Mouse (Mus musculus) liver, embryonic 16.5 days (tissue): ENCODE data around the gene Prr23a2. TPM values are rescaled to one million over a fixed set of nuclear protein-coding genes. Genes with fewer than 3 reads are reported as not detected.
"Not testable (repeated sequence)": the region's sequence is repeated elsewhere in the genome, so short reads cannot be mapped to it uniquely, and the experiment has no call there.

Source experiments
- ATAC-seq: fragments of 200-750 bp; cut with Nextera tagmentation; 2 replicates; pipeline ENCODE4 v1.8.0; 2017; ENCODE audit warnings: low read depth, mild to moderate bottlenecking, moderate number of reproducible peaks, moderate library complexity
- H3K27ac ChIP-seq: fragments of 300-500 bp; sonication (generic); 2 replicates; pipeline ENCODE4 v1.5.1; 2014; ENCODE audit warnings: mild to moderate bottlenecking, low read length
- H3K27me3 ChIP-seq: fragments of 300-500 bp; sonication (generic); 2 replicates; pipeline ENCODE4 v1.6.1; 2014; ENCODE audit warnings: low read depth, low read length, mixed read lengths; ENCODE audit not compliant: control insufficient read depth, insufficient read depth
- H3K36me3 ChIP-seq: fragments of 300-500 bp; sonication (generic); 2 replicates; pipeline ENCODE4 v1.6.1; 2014; ENCODE audit warnings: mild to moderate bottlenecking; ENCODE audit not compliant: control insufficient read depth, insufficient read depth
- H3K4me1 ChIP-seq: fragments of 300-500 bp; sonication (generic); 2 replicates; pipeline ENCODE4 v1.6.1; 2014; ENCODE audit warnings: low read depth, low read length, mixed read lengths; ENCODE audit not compliant: control insufficient read depth
- H3K4me2 ChIP-seq: fragments of 300-500 bp; sonication (generic); 2 replicates; pipeline ENCODE4 v1.6.1; 2014; ENCODE audit warnings: low read depth, low read length, mixed read lengths
- H3K4me3 ChIP-seq: fragments of 300-500 bp; sonication (generic); 2 replicates; pipeline ENCODE4 v1.5.1; 2014; ENCODE audit warnings: low read depth, mild to moderate bottlenecking, low read length
- H3K9ac ChIP-seq: fragments of 300-500 bp; sonication (generic); 2 replicates; pipeline ENCODE4 v1.6.1; 2014; ENCODE audit warnings: low read depth, low read length
- H3K9me3 ChIP-seq: fragments of 300-500 bp; sonication (generic); replicated peaks from 2 replicates; pipeline ENCODE4 v1.6.1; 2016; ENCODE audit warnings: low read length; ENCODE audit not compliant: control insufficient read depth
- WGBS: fragments of 180-500 bp; shearing (Covaris S2); extraction: QIAGEN DNeasy Blood & Tissue Kit; methylation state at CpG from one replicate; pipeline ENCODE4 v1.1.7; 2014; ENCODE audit not compliant: insufficient replicate concordance; 5-methylcytosine and 5-hydroxymethylcytosine counted together
- polyA plus RNA-seq: library from polyadenylated mRNA; unstranded; fragments of >200 nt; fragmentation: Nextera tagmentation; extraction: Ambion mirVana; gene quantifications from 2 replicates; pipeline ENCODE4 v1.2.1, GENCODE M21; 2015

Gene Prr23a2
- not detected in 2 replicates for polyA plus RNA-seq

DNA sequence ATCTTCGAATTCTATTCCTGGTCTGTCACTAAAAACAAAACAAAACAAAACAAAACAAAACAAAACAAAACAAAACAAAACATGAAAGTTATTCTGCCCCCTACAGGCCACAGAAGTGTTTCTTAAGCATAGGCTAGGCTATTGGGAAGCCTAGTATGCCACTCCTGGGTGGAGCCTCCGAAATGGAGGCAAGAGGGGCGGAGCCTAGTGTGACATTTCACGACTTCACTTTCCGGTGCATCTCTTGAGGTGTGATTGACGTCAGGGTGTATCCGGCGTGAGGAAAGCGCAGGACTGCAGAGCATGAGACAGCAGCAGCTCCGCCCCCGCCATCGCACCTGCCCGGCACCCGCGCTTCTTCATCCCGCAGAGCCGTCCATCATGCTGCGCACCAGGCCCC lies at the start of gene Prr23a2:
Gene Prr23a2 (plus strand): TSS at position 285 of the 400 bp plus-strand sequence.
- H3K4me1 ChIP-seq: no peaks in the 10 kb centered on the region
- whole genome bisulfite sequencing: 68% methylated on average over 18 of the region's 18 CpGs
- no peak within 1 kb of the TSS for H3K4me2 ChIP-seq
- H3K27me3 ChIP-seq: no peaks in the 10 kb centered on the region
- H3K4me3 ChIP-seq: no peak within 1 kb of the TSS
- ATAC-seq: no peak
- H3K9ac ChIP-seq: no peak within 1 kb of the TSS
- no peaks in the 10 kb centered on the region for H3K36me3 ChIP-seq
- no peak within 1 kb of the TSS for H3K27ac ChIP-seq
- no peaks in the 10 kb centered on the region; the same call in 1 of the 2 replicates for H3K9me3 ChIP-seq

DNA sequence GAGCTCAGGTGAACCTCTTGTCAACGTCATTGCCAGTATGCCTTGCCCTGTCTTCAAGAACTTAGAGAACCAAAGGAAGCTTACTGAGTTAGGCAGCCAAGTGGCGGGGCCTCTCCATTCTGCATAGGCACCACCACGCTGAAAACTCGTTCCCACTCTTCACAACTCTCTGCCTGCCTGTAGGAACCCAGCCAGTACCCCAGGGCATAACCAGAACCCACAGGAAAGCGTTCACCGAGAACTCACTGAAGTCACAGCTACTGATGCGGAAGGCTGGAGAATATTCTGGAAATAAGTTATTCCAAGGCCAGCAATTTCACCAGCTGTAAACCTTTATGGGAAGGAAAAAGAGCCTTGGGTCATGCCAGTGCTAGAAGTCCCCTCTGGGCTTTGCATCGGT lies 48.7 kb upstream of the Prr23a2 start:
- Histone ChIP-seq H3K9ac (no peak overlapping the region), H3K27ac (no peak overlapping the region), H3K4me3 (no peak overlapping the region), H3K4me1 (no peaks in the 10 kb centered on the region), H3K4me2 (no peak overlapping the region), H3K36me3 (no peaks in the 10 kb centered on the region), H3K27me3 (no peaks in the 10 kb centered on the region), H3K9me3 (no peaks in the 10 kb centered on the region)
- ATAC-seq: no peak
- 56% methylated on average over 8 of the region's 8 CpGs for WGBS

DNA sequence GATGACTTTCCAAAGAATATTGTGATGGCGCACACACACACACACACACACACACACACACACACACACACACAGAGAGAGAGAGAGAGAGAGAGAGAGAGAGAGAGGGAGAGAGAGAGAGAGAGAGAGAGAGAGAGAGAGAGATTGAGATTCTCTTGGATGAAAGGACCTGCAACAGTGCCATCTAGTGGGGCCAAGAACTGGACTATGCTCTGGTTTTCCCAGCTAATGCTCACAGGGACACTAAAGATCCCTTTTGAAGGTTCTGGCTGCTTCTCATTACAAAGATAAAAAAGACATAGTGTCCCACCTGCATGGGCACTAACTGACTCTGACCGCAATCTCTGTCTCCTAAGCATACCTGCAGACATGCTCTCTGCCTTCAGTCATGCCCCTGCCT lies 46.8 kb upstream of the Prr23a2 start:
- not testable (repeated sequence) for H3K9ac ChIP-seq, ATAC-seq, H3K4me2 ChIP-seq, H3K4me1 ChIP-seq, H3K36me3 ChIP-seq, H3K27me3 ChIP-seq, H3K4me3 ChIP-seq, H3K9me3 ChIP-seq, H3K27ac ChIP-seq
- 58% methylated on average over 2 of the region's 2 CpGs for WGBS

DNA sequence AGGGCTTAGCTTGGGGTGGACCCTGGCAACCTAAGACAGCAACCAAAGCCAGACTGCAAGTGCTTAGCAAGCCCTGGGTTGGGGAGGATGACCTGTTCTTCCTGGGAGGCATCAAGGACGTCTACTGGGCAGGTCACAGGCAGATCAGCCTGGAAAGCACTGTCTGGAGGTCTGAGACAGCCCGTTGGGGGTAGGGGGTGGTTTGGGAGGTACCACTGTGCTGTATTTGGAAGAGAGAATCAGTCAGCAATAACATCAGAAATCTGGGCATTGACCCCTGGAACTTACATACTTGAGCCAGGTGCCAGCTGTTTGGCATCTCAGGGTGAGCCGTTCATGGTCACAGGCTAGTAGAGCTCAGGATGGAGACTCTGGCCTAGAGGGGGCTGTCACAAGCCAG lies 40.2 kb upstream of the Prr23a2 start:
- Histone ChIP-seq H3K9me3 (no peaks in the 10 kb centered on the region), H3K36me3 (no peaks in the 10 kb centered on the region), H3K9ac (no peak overlapping the region), H3K4me3 (no peak overlapping the region), H3K4me1 (no peaks in the 10 kb centered on the region), H3K27me3 (no peaks in the 10 kb centered on the region), H3K27ac (no peak overlapping the region), H3K4me2 (no peak overlapping the region)
- no peak for ATAC-seq
- 47% methylated on average over 3 of the region's 3 CpGs for WGBS

DNA sequence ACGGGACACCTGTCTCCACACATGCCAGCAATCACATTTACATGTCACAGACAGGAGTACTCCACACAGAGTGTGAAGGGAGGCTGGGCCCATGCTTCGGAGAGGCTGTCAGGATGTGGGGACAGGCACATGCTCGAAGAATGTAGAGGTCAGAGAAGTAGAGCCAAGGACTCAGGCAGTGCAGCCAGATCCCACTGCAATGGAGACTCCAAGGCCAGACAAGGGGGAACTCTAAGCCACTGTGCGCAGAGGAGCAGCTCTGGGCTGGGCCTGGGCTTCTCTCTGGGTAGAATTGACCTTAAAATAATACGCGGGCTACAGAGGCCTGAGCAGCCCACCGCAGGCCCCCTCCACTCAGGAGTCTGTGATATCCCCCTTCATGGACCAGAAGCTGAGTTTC lies 38.7 kb upstream of the Prr23a2 start:
- Histone ChIP-seq H3K9me3 (no peaks in the 10 kb centered on the region), H3K27ac (no peak overlapping the region), H3K36me3 (no peaks in the 10 kb centered on the region), H3K4me3 (no peak overlapping the region), H3K4me1 (no peaks in the 10 kb centered on the region), H3K9ac (no peak overlapping the region), H3K27me3 (no peaks in the 10 kb centered on the region), H3K4me2 (no peak overlapping the region)
- 69% methylated on average over 7 of the region's 7 CpGs for WGBS
- ATAC-seq: no peak

DNA sequence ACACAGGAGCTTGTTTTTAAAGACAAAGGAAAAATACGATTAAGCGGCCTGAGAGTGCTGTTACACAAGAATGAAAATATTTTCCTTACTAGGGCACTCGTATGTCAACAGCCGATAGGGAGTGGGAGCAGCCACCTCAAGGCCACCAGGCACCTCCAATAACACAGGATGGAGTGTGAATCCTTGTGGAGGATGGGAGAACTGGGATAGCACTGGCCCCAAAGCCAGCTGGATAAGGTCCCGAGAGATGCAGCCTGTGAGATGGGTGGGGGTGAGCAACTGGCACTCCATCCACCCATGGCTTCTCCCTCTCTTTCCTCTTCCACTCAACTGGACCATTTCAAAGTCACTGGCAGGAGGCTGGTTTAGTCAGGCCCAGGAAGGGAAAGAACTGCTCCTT lies 37.3 kb upstream of the Prr23a2 start:
- Histone ChIP-seq H3K4me1 (no peaks in the 10 kb centered on the region), H3K9me3 (no peaks in the 10 kb centered on the region), H3K36me3 (no peaks in the 10 kb centered on the region), H3K27ac (no peak overlapping the region), H3K27me3 (no peaks in the 10 kb centered on the region), H3K9ac (no peak overlapping the region), H3K4me2 (no peak overlapping the region), H3K4me3 (no peak overlapping the region)
- WGBS: 55% methylated on average over 5 of the region's 5 CpGs
- no peak for ATAC-seq

DNA sequence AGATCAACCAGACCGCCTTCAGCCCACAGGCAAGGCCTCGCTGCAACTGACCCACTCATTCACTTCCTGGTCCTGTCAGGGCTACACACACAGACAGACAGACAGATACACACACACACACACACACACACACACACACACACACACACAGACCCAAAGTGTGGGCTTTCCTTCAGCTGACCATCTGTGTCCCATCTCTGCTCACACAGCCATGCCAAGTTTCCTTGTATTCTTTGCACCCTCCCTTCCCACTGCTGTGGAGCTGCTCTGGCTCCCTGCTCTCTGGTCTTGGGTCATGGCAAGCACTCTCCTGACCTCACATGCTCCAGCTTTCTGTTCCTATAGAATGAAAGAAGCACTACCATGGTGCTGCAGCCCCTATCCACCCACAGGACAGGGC lies 36.8 kb upstream of the Prr23a2 start:
- Histone ChIP-seq H3K9ac (no peak overlapping the region), H3K27me3 (no peaks in the 10 kb centered on the region), H3K4me1 (no peaks in the 10 kb centered on the region), H3K27ac (no peak overlapping the region), H3K4me2 (no peak overlapping the region), H3K36me3 (no peaks in the 10 kb centered on the region), H3K9me3 (no peaks in the 10 kb centered on the region), H3K4me3 (no peak overlapping the region)
- ATAC-seq: no peak
- WGBS: 52% methylated on average over 2 of the region's 2 CpGs

DNA sequence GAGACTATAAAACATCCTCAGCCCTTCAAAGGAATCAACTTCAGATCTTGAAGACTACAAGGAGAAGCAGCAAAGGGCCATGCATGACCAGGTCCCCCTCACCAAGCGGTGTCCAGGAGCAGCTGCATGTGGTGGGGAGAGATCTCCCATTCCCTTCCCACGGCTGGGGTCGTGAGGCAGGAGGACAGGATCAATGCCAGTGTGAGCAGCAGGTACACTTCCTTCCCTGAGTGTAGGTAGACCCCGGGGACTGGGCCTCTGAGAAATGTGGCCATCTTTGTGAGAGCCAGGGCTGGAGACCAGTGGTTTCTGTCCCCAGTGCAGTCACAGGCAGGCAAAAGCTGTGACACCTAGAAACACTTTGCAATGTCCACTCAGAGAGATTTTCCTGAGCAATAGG lies 35.8 kb upstream of the Prr23a2 start:
- no peak for ATAC-seq
- Histone ChIP-seq H3K27me3 (no peaks in the 10 kb centered on the region), H3K36me3 (no peaks in the 10 kb centered on the region), H3K4me2 (no peak overlapping the region), H3K9me3 (no peaks in the 10 kb centered on the region), H3K9ac (no peak overlapping the region), H3K4me3 (no peak overlapping the region), H3K27ac (no peak overlapping the region), H3K4me1 (no peaks in the 10 kb centered on the region)
- WGBS: 59% methylated on average over 4 of the region's 4 CpGs

DNA sequence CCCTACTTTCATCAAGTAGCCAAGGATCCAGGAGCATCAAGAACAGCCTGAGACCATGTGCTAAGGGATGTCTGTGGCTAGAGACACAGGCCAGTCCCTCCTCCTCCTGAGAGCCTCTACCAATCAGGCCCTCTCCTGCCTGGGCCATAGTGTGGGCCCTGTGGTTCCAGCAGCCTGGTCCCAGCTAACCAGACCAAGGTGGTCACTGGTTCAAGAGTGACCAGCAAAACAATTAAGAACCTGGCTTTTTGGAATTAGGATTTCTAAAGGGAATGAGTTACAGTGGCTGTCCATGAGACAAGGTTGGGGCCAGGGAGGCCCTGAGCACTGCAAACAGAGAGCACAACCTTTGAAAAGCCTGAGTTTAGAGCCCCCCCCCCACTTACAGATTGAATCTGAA lies 35.2 kb upstream of the Prr23a2 start:
- no peak for ATAC-seq
- H3K4me2 ChIP-seq: no peak overlapping the region

DNA sequence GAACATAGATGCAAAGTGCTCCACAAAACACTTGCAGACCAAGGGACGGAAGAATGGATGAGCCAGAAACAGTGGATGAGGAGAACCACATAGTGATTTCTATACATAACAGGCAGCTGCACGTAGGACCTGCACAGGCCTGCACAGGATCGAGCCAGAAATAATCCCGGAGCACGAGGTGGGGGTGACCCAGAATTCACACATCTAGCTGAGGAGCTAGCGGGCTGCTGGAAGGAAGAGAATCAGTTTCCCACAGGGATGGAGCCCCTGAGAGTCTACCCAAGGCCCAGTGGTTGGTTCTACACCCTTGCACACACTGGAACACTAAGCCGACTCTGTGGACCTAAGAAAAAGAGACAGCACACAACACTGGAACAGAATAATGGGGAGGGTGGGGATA lies 32.5 kb upstream of the Prr23a2 start:
- no peak overlapping the region for H3K9ac ChIP-seq
- no peak overlapping the region for H3K27ac ChIP-seq
- no peak for ATAC-seq
- H3K4me1 ChIP-seq: no peaks in the 10 kb centered on the region
- 64% methylated on average over 7 of the region's 7 CpGs for WGBS
- no peaks in the 10 kb centered on the region for H3K36me3 ChIP-seq
- no peaks in the 10 kb centered on the region for H3K27me3 ChIP-seq
- H3K9me3 ChIP-seq: no peaks in the 10 kb centered on the region
- no peak overlapping the region for H3K4me2 ChIP-seq
- no peak overlapping the region for H3K4me3 ChIP-seq

More for the DNA sequence above, 35.2 kb upstream of the Prr23a2 start:
- Histone ChIP-seq H3K9ac (no peak overlapping the region), H3K4me3 (no peak overlapping the region), H3K27me3 (no peaks in the 10 kb centered on the region), H3K9me3 (no peaks in the 10 kb centered on the region), H3K27ac (no peak overlapping the region), H3K4me1 (no peaks in the 10 kb centered on the region), H3K36me3 (no peaks in the 10 kb centered on the region)
